Mouse (Mus musculus): ENCODE measurements around the gene Etv5.

DNA sequence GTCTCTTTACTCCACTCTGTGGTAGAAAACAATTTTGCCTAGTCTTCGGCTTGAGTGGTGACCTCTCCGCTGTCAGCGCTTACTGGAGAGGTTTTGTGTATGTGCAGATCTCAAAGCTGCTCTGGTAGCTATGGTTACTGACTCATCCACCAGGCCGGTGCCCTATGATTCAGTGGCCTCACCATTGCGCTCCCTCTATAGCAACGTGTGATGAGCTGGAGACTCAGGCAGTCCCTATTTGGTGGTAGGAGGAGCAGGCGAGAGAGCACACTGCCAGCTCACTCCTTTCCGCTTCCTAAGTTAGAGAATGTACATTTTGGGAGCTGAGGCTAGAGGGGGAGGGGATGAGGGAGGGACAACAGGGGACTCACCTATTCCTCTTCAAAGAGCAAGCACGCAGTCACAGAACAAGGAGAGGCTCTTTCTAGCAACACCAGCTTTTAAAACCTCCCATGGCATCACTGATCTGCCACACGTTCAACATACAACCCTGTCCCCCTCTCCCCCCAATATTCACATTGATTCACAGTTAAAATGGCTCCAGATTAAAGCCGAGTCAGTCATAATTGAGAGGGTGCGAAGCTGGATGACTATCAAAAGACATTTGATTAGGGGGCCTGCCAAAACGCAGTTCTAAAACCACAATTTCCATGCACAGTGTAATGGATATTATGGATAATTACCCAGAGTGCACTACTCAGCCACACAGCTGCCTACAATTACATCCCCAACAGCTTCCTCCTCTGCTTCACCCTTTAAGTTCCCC lies 50.2 kb downstream of the Etv5 start:
- TF ChIP-seq CTCF (IDR thresholded peaks at IDR 0.05; ENCODE audit: low read depth, low read length) (no peak), GATA1 (IDR thresholded peaks at IDR 0.05; ENCODE audit: borderline replicate concordance, low read length) (no peak), TAL1 (conservative IDR thresholded peaks at IDR 0.05; ENCODE audit: low read depth, low read length) (no peak), POLR2AphosphoS5 (IDR thresholded peaks at IDR 0.05; ENCODE audit: insufficient replicate concordance, low read depth, low read length) (no peak)

Data from G1E (cell line).